Comparison of ENCODE assay signal across 10 mouse cellular contexts in the genomic region with DNA sequence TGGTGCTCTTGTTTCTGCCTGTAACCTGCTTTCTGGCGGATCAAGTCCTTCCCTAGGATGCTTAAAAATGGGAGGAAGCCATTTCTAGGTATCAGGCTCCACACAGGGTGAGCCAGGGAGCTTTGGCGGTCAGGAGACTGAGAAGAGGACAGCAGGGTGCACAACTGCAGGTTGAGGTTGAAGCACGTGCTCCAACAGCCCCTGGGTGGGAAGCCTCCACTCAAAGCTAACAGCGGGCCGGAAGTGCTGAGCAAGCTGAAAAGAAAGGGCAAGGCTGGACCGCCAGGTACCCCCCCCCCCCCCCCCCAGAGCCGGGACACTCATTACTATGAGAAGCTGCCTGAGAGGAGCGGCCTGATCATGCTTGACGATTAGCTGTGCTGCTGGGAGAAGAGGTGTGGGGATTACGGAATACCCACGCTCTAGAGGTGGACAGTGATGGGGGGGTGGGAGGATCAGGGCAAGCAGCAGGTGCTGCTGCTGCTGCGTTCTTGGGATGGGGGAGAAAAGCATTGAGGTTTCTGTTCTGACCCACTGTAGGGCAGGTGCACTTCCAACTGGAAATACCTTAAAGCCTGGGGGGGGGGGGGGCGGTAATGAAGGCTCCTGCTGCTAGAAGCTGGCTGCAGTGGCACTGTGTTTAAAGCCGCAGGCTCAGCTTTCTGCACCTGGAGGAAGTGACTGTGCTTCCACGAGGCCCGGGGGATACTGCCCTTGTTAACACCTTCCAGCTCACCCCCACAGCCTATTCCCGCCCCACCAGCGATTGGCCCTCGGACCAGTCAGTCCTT. TPM values are rescaled to one million over a fixed set of nuclear protein-coding genes. Genes with fewer than 3 reads are reported as not detected.
A peak's percentile ranks its signal among the peaks of the same experiment; 100 is the strongest.
DNase-seq lines count a peak whose midpoint lies in the region; ATAC-seq lines count a peak whose summit lies in the region.
"Had no signal": no experiment of that assay in that cellular context is flagged by ENCODE, and none has a peak within 500 bp of the region (broad histone marks: within the 10 kb centered on the region; RNA-seq: fewer than 3 reads in every experiment).

No protein-coding gene starts in this region.

- no peaks in the 10 kb centered on the region for H3K36me3 ChIP-seq in lung, embryonic 15.5 days
- H3K36me3 ChIP-seq in forebrain, embryonic 14.5 days (ENCODE audit: control insufficient read depth, insufficient read depth, low read length): no peaks in the 10 kb centered on the region
- no peaks in the 10 kb centered on the region for H3K36me3 ChIP-seq in liver, embryonic 15.5 days (replicated peaks)

- H3K4me2 ChIP-seq in lung, embryonic 15.5 days: peak overlapping the region; percentile 20; the same call in 1 of the 2 replicates
- H3K4me2 ChIP-seq in forebrain, embryonic 14.5 days (ENCODE audit: low read length): peak overlapping the region; percentile 31; the same call in 1 of the 2 replicates
- H3K4me2 ChIP-seq in liver, embryonic 15.5 days: peak overlapping the region; percentile 73
- H3K4me2 ChIP-seq: lung, embryonic 14.5 days had no signal

- 15% methylated on average over 17 of the region's 19 CpGs for WGBS in lung, embryonic 15.5 days
- WGBS in forebrain, embryonic 14.5 days: 26% methylated on average over 16 of the region's 19 CpGs
- 18% methylated on average over 19 of the region's 19 CpGs for WGBS in liver, embryonic 15.5 days (ENCODE audit: insufficient replicate concordance)

- no peak overlapping the region for H3K9ac ChIP-seq in lung, embryonic 15.5 days
- H3K9ac ChIP-seq in forebrain, embryonic 14.5 days (ENCODE audit: low read length): peak overlapping the region; percentile 0; the same call in 1 of the 2 replicates
- peak overlapping the region; percentile 46; the same call in 1 of the 2 replicates for H3K9ac ChIP-seq in liver, embryonic 15.5 days
- H3K9ac ChIP-seq: lung, embryonic 14.5 days had no signal

- H3K27me3 ChIP-seq in lung, embryonic 15.5 days: no peaks in the 10 kb centered on the region
- H3K27me3 ChIP-seq in forebrain, embryonic 14.5 days (replicated peaks; ENCODE audit: control insufficient read depth, insufficient read depth, low read length): no peaks in the 10 kb centered on the region
- no peaks in the 10 kb centered on the region for H3K27me3 ChIP-seq in liver, embryonic 15.5 days

- DNase-seq in lung, postnatal 36 days: no peak
- DNase-seq in forebrain, embryonic 14.5 days (ENCODE audit: low spot score): no peak
- DNase-seq in thymus, postnatal 14 days: peak; percentile 67
- DNase-seq in right cerebral cortex, postnatal 14 days: no peak
- no peak for DNase-seq in urinary bladder, postnatal 10 days (ENCODE audit: low spot score)
- no peak for DNase-seq in layer of hippocampus, adult 8-10 months (ENCODE audit: low spot score in 2 of 2)
- DNase-seq: adrenal gland, adult 8-10 months; lung, embryonic 14.5 days had no signal

- H3K4me3 ChIP-seq in lung, embryonic 15.5 days: no peak overlapping the region
- no peak overlapping the region for H3K4me3 ChIP-seq in forebrain, embryonic 14.5 days (ENCODE audit: low read depth, low read length)
- H3K4me3 ChIP-seq in liver, embryonic 15.5 days (replicated peaks): 0 out of 2 replicates have a peak overlapping the region, but pooled peaks have one; percentile 2

- no peak overlapping the region for H3K27ac ChIP-seq in lung, embryonic 15.5 days
- H3K27ac ChIP-seq in forebrain, embryonic 14.5 days (ENCODE audit: low read depth, low read length): no peak overlapping the region
- peak overlapping the region; percentile 92 for H3K27ac ChIP-seq in liver, embryonic 15.5 days (replicated peaks)

- no peak for ATAC-seq in lung, embryonic 15.5 days (ENCODE audit: borderline replicate concordance, extremely low read depth, low FRiP score, low TSS enrichment)
- no peak for ATAC-seq in forebrain, embryonic 14.5 days
- no peak for ATAC-seq in liver, embryonic 15.5 days (ENCODE audit: insufficient read depth)

- H3K4me1 ChIP-seq in lung, embryonic 15.5 days: peaks cover 24% of the 10 kb centered on the region
- H3K4me1 ChIP-seq in forebrain, embryonic 14.5 days (ENCODE audit: control insufficient read depth, insufficient read depth, low read length): peaks cover 3% of the 10 kb centered on the region; the same call in 1 of the 2 replicates
- peaks cover 71% of the 10 kb centered on the region for H3K4me1 ChIP-seq in liver, embryonic 15.5 days (replicated peaks)

- no peaks in the 10 kb centered on the region for H3K9me3 ChIP-seq in lung, embryonic 15.5 days
- H3K9me3 ChIP-seq in forebrain, embryonic 14.5 days (replicated peaks; ENCODE audit: control insufficient read depth, low read length): no peaks in the 10 kb centered on the region
- no peaks in the 10 kb centered on the region for H3K9me3 ChIP-seq in liver, embryonic 15.5 days (replicated peaks)

RNA-seq across cellular contexts. Expression of a gene that starts 4.7 kb away (rescaled TPM):
- polyA plus RNA-seq in lung, embryonic 15.5 days (2015; fragmentation: Nextera tagmentation; extraction: Ambion mirVana): not detected in 2 replicates
- polyA plus RNA-seq in forebrain, embryonic 14.5 days (2014; fragmentation: Nextera tagmentation; extraction: Ambion mirVana): not detected in 2 replicates
- polyA plus RNA-seq in liver, embryonic 15.5 days (2015; fragmentation: Nextera tagmentation; extraction: Ambion mirVana): not detected in 2 replicates
- not detected for total RNA-seq in layer of hippocampus, adult 8-10 months (2022)
- total RNA-seq: adrenal gland, adult 8-10 months had no signal
- polyA plus RNA-seq: lung, embryonic 14.5 days had no signal

RNA-seq across cellular contexts. Expression of a gene that starts 25.2 kb away (rescaled TPM):
- polyA plus RNA-seq in lung, embryonic 15.5 days (2015; fragmentation: Nextera tagmentation; extraction: Ambion mirVana): 35.5 and 44.0 TPM in 2 replicates
- 24.2 and 24.5 TPM in 2 replicates for polyA plus RNA-seq in forebrain, embryonic 14.5 days (2014; fragmentation: Nextera tagmentation; extraction: Ambion mirVana)
- 15.1 and 15.6 TPM in 2 replicates for polyA plus RNA-seq in liver, embryonic 15.5 days (2015; fragmentation: Nextera tagmentation; extraction: Ambion mirVana)
- total RNA-seq in layer of hippocampus, adult 8-10 months (2022): 10 to 100 TPM; 15.5 to 19.5 (median 17.7) TPM

RNA-seq across cellular contexts. Expression of a gene that starts 27.2 kb away (rescaled TPM):
- 18.7 and 18.9 TPM in 2 replicates for polyA plus RNA-seq in lung, embryonic 15.5 days (2015; fragmentation: Nextera tagmentation; extraction: Ambion mirVana)
- polyA plus RNA-seq in forebrain, embryonic 14.5 days (2014; fragmentation: Nextera tagmentation; extraction: Ambion mirVana): 22.1 and 23.4 TPM in 2 replicates
- 7.0 and 7.3 TPM in 2 replicates for polyA plus RNA-seq in liver, embryonic 15.5 days (2015; fragmentation: Nextera tagmentation; extraction: Ambion mirVana)
- 10 to 100 TPM; 48.1 to 53.5 (median 53.0) TPM for total RNA-seq in layer of hippocampus, adult 8-10 months (2022)

Comparison
In these comparisons a context has a peak if more than half of its experiments do, and no peak if none do; other contexts are left out.
1. H3K4me2 ChIP-seq: peak in every context shown above with its lines; median percentile 73 in liver, embryonic 15.5 days; 31 in forebrain, embryonic 14.5 days; 20 in lung, embryonic 15.5 days.